Mouse (Mus musculus) stomach, postnatal 0 days (tissue): Measurements from ENCODE around the gene Chkb. TPM values are rescaled to one million over a fixed set of nuclear protein-coding genes. Genes with fewer than 3 reads are reported as not detected.

Experiments used
- ATAC-seq: fragments of 200-750 bp; cut with Nextera tagmentation; 2 replicates; pipeline ENCODE4 v1.8.0; 2017; ENCODE audit not compliant: low FRiP score, low TSS enrichment
- DNase-seq: peaks from one replicate; pipeline ENCODE4 v3.0.0-alpha.2; 2016; ENCODE audit warnings: low spot score
- H3K27ac ChIP-seq: fragments of 300-500 bp; sonication (generic); replicated peaks from 2 replicates; pipeline ENCODE4 v1.5.1; 2014; ENCODE audit warnings: mild to moderate bottlenecking, control low read depth
- H3K27me3 ChIP-seq: fragments of 300-500 bp; sonication (generic); 2 replicates; pipeline ENCODE4 v1.6.1; 2014; ENCODE audit warnings: low read length; ENCODE audit not compliant: control insufficient read depth, insufficient read depth
- H3K36me3 ChIP-seq: fragments of 300-500 bp; sonication (generic); 2 replicates; pipeline ENCODE4 v1.6.1; 2014; ENCODE audit warnings: low read length, mixed read lengths; ENCODE audit not compliant: control insufficient read depth, insufficient read depth
- H3K4me1 ChIP-seq: fragments of 300-500 bp; sonication (generic); replicated peaks from 2 replicates; pipeline ENCODE4 v1.6.1; 2014; ENCODE audit warnings: antibody characterized with exemption; ENCODE audit not compliant: control insufficient read depth, insufficient read depth
- H3K4me2 ChIP-seq: fragments of 300-500 bp; sonication (generic); replicated peaks from 2 replicates; pipeline ENCODE4 v1.6.1; 2014; ENCODE audit warnings: low read depth, mild to moderate bottlenecking, control low read depth, moderate library complexity
- H3K4me3 ChIP-seq: fragments of 300-500 bp; sonication (generic); 2 replicates; pipeline ENCODE4 v1.5.1; 2014; ENCODE audit warnings: low read depth, low read length, control low read depth
- H3K9ac ChIP-seq: fragments of 300-500 bp; sonication (generic); 2 replicates; pipeline ENCODE4 v1.6.1; 2014; ENCODE audit warnings: mild to moderate bottlenecking, low read length, control low read depth, mixed read lengths
- H3K9me3 ChIP-seq: fragments of 300-500 bp; sonication (generic); 2 replicates; pipeline ENCODE4 v1.6.1; 2016; ENCODE audit warnings: low read length; ENCODE audit not compliant: control insufficient read depth
- CTCF ChIP-seq: IDR thresholded peaks from 2 replicates; pipeline ENCODE4 v1.5.1; 2016; ENCODE audit warnings: antibody characterized with exemption, low read depth, mild to moderate bottlenecking, moderate library complexity
- EP300 ChIP-seq: optimal IDR thresholded peaks from 2 replicates; pipeline ENCODE3; 2016; ENCODE audit warnings: antibody characterized with exemption
- WGBS: fragments of 180-500 bp; shearing (Covaris S2); extraction: QIAGEN DNeasy Blood & Tissue Kit; methylation state at CpG from one replicate; pipeline ENCODE4 v1.1.7; 2014; 5-methylcytosine and 5-hydroxymethylcytosine counted together
- polyA plus RNA-seq: library from polyadenylated mRNA; unstranded; fragments of >200 nt; fragmentation: Nextera tagmentation; extraction: Ambion mirVana; gene quantifications from 2 replicates; pipeline ENCODE4 v1.2.1, GENCODE M21; 2015

Gene Chkb
- polyA plus RNA-seq, 1 experiment from 2014 or later: 46.8 TPM

DNA sequence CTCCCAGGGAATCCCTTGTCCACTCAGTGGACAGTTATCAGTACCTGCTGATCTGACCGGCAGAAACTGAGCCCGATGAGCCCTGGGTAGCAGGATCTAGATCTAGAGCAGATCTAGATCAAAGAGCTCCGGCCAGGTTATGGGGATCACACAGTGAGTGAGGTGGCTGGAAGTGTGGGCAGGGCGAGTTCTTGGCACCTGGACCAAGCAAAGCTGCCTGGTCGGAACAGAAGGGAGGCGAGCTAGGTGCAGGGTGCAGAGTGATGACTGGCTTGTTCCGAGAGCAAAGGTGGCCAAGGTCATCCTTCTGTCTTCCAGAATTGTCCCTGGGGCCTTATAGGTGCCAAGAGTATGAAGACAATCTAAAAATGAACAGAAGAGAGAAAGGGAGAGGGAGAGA, 30.1 kb upstream of the Chkb start:
- Histone ChIP-seq H3K9me3 (no peaks in the 10 kb centered on the region), H3K4me3 (no peak overlapping the region), H3K4me2 (no peak overlapping the region), H3K36me3 (no peaks in the 10 kb centered on the region), H3K4me1 (no peaks in the 10 kb centered on the region), H3K9ac (no peak overlapping the region), H3K27ac (no peak overlapping the region), H3K27me3 (no peaks in the 10 kb centered on the region)
- TF ChIP-seq EP300 (no peak), CTCF (no peak)
- ATAC-seq (no peak), DNase-seq (no peak)
- 82% methylated on average over 7 of the region's 7 CpGs for WGBS

DNA sequence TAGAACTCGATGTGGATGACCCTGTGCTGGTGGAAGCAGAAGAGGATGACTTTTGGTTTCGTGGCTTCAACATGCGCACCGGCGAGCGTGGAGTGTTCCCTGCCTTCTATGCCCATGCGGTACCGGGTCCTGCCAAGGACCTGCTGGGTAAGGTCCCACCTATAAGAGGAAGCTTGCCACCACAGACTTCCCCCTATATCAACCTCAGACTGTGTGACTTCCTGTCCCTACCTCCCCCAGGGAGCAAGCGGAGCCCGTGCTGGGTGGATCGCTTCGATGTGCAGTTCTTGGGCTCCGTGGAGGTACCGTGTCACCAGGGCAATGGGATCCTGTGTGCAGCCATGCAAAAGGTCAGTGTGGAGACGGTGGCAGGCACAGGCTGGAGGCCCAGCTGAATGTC, 29.2 kb upstream of the Chkb start:
- no peak for DNase-seq
- Histone ChIP-seq H3K4me3 (no peak overlapping the region), H3K36me3 (no peaks in the 10 kb centered on the region), H3K4me2 (no peak overlapping the region), H3K4me1 (0 out of 2 replicates have a peak, but pooled peaks cover 1% of the 10 kb centered on the region), H3K27me3 (no peaks in the 10 kb centered on the region), H3K9ac (no peak overlapping the region), H3K9me3 (no peaks in the 10 kb centered on the region), H3K27ac (no peak overlapping the region)
- no peak for ATAC-seq
- TF ChIP-seq EP300 (no peak), CTCF (no peak)
- WGBS: 89% methylated on average over 15 of the region's 15 CpGs

DNA sequence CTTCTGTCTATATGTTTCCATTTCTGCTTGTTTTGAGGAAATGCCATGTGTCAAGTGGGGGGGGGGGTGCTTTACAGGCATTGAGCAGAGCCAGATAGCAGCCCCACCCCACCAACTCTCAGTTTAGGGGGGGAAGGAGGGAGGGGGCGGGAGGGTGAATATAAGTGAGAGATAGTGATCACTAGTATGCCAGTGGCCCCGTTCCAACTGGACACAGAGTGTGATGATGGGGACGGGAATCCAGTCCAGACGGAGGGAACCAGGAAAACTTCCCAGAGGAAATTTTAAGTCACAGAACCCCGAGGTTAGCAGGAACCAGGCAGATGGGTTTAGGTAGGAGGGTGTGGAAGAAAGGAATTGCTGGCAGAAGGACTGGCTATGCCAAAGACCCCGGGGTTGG, 25.9 kb upstream of the Chkb start:
- Histone ChIP-seq H3K36me3 (no peaks in the 10 kb centered on the region), H3K9me3 (no peaks in the 10 kb centered on the region), H3K4me3 (no peak overlapping the region), H3K4me1 (0 out of 2 replicates have a peak, but pooled peaks cover 3% of the 10 kb centered on the region), H3K9ac (no peak overlapping the region), H3K4me2 (no peak overlapping the region), H3K27ac (no peak overlapping the region), H3K27me3 (no peaks in the 10 kb centered on the region)
- no peak for DNase-seq
- 67% methylated on average over 6 of the region's 6 CpGs for WGBS
- TF ChIP-seq EP300 (no peak), CTCF (no peak)
- no peak for ATAC-seq

DNA sequence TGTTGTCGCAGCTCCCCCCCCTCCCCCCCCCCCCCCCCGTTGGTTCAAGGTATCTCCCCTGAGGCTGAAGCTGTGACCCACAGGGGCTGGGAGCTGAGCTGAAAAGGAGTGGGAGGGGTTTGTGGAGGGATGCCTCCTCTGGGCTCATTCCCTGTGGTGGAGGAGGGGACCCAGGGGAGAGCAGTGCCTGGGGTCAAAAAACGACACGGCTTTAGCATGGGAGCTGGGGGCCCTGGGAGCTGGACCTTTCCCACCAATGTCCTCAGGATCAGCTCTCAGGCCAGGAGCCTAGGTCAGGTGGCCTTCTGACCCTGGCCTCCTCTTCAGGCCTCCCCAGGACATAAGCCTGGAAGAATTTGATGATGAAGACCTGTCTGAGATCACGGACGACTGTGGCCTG, 25.1 kb upstream of the Chkb start:
- Histone ChIP-seq H3K4me2 (peak overlapping the region; percentile 55; the same call in 1 of the 2 replicates), H3K27ac (no peak overlapping the region), H3K27me3 (no peaks in the 10 kb centered on the region), H3K36me3 (no peaks in the 10 kb centered on the region), H3K9ac (no peak overlapping the region), H3K4me3 (no peak overlapping the region), H3K9me3 (no peaks in the 10 kb centered on the region), H3K4me1 (0 out of 2 replicates have a peak, but pooled peaks cover 3% of the 10 kb centered on the region)
- ATAC-seq: 0 out of 2 replicates have a peak, but pooled peaks have one; percentile 22
- no peak for DNase-seq
- no peak for TF ChIP-seq EP300
- TF ChIP-seq CTCF: no peak
- WGBS: 26% methylated on average over 6 of the region's 6 CpGs

DNA sequence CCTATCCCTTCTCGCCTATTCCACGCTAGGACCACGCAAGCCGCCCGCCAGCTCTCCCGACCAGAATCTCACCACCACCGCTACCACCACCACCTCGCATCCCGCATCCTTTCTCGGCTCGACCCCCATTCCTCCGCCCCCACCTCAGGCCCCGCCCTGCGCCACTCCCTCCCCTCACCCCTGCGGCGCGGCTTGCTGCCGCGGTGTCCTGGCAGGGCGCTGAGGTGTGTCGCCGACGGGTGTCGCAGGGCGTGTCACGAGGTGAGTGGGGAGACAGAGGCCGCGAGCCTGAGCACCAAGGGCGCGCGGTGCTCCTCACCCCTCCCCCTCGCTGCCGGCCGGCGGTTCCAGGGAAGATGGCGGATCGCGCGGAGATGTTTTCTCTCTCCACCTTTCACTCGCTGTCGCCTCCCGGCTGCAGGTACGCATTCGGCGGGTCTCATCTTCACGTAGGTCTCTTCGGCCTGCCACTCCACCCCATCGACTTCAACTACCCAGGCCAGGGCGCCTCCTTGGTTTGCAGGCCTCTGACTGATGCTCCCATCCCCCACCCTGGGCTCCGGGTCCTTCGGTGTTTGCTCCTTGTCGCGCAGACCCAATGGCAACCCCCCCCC, 24.3 kb upstream of the Chkb start, which contains the start of gene Mapk8ip2:
Mapk8ip2 (plus strand) TSS at position 49 of the 614 bp plus-strand sequence.
- 1% methylated on average over 47 of the region's 53 CpGs for WGBS
- Histone ChIP-seq H3K9ac (no peak within 1 kb of the TSS), H3K36me3 (no peaks in the 10 kb centered on the region), H3K4me2 (peak within 1 kb of the TSS; percentile 55), H3K27me3 (no peaks in the 10 kb centered on the region), H3K4me3 (peak within 1 kb of the TSS; percentile 33), H3K27ac (no peak within 1 kb of the TSS), H3K9me3 (no peaks in the 10 kb centered on the region), H3K4me1 (0 out of 2 replicates have a peak, but pooled peaks cover 3% of the 10 kb centered on the region)
- DNase-seq (no peak), ATAC-seq (0 out of 2 replicates have a peak, but pooled peaks have one; percentile 12)
- TF ChIP-seq CTCF: no peak
